Mouse (Mus musculus) ES-E14 (cell line): Measurements from ENCODE around the gene Gpr137.

Source experiments
- ZC3H11A ChIP-seq: IDR thresholded peaks from 2 replicates; pipeline ENCODE4 v1.6.1; 2012; ENCODE audit warnings: low read depth, mild to moderate bottlenecking, inconsistent platforms, low read length, borderline replicate concordance
- ZNF384 ChIP-seq: IDR thresholded peaks from 2 replicates; pipeline ENCODE4 v1.6.1; 2012; ENCODE audit warnings: low read depth, low read length, inconsistent platforms

DNA sequence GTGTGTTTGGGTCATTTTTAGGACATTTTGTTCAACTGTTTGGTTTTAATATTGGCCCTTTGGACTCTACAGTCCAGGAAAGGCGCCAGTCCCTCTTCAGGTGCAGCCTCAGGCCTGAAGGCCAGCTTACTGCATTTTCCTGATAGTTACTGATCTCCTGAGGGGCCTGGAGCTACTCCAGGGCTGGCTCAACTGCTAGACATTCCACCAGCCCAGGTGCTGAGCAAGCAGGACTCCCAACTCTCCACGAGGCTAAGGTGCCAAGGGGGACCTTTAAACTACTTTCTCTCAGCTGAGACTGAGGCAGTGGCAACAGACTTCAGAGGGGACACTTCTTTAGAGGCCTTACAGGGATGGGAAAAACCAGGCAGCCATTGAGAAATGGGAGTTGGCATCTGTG, 37.4 kb downstream of the Gpr137 start:
- no peak for TF ChIP-seq ZC3H11A
- TF ChIP-seq ZNF384, result no peak
